Mouse (Mus musculus) frontal cortex, adult (tissue): ENCODE measurements around the gene Krt6a.
"Not testable (repeated sequence)": the region's sequence is repeated elsewhere in the genome, so short reads cannot be mapped to it uniquely, and the experiment has no call there.

ENCODE experiments used
- ATAC-seq: cut with Nextera tagmentation; 2 replicates; pipeline ENCODE4 v1.9.2; 2017; ENCODE audit warnings: mild to moderate bottlenecking, moderate library complexity, mixed read lengths; ENCODE audit not compliant: low TSS enrichment

The Krt6a gene

DNA sequence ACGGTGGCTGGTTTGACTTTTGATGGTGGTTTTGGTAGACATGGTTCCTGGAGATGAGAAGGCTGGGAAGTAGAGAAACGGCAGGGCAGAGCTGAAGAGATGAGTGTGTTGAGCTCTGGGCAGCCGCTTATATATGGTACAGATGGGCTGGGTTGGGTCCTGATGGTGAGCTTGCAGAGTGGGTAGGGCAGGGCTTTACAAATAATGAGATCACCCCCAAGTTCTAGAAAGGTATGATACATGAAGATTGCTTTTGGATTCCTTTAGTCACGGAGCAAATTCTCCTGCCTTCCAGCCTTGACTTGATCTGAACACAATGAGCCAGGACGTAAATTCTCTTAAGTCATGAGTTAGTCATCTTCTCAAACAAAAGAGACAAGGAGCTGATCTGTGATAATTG is at the start of gene Krt6a:
Gene Krt6a (minus strand): TSS at position 101 of the 400 bp plus-strand sequence.
- ATAC-seq = no peak

DNA sequence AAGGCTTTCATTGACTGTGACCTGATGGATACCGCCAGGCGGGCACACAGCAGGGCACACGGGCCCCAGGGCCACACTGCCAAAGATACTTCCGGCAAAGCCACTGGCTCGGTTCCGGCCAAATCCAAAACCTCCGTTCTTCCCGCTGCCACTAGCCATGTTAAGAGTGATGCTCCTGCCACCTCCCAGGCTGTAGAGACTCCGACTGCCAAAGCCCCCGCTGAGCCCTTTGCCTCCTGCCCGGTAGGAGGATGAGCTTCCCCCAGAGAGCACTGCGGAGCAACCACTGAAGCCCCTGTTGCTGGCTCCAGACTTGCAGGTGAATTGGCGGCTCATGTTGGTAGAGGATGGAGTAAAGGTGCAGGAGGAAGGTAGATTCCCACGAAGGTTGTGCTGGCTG is 48.6 kb upstream of the Krt6a start, which contains the start of gene Krt71:
Gene Krt71 (minus strand): TSS at position 399 of the 400 bp plus-strand sequence.
- no peak for ATAC-seq

DNA sequence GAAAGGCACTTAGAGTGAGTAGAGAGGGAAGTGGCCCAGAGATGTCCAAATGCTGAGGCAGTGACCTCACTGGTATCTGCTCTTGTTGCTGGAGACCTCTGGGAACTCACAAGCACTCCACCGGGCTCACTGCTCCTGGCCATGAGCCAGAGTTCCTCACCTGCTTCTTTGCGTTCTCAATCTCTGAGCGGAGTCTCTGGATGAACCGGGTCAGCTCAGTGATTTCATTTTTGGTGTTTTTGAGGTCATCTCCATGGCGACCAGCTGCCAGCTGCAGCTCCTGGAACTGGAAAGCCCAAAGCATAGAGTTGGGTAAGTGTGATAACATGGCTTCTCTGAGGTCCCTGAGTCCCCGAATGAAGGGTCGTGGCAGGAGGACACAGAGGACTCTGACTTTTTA is 43.7 kb upstream of the Krt6a start:
- ATAC-seq = no peak

DNA sequence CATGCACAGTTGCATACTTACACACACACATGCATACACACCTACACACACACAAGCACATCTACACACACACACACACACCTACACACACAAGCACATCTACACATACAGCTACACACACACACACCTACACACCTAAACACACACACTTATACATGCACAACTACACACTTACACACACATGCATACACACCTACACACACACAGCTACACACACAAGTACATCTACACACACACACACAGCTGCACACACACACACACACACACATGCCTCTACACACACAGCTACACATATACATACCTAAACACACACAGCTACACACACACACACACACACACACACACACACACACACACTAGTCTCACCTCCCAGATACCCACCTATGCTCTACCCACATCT is 36.5 kb upstream of the Krt6a start:
- no peak for ATAC-seq

DNA sequence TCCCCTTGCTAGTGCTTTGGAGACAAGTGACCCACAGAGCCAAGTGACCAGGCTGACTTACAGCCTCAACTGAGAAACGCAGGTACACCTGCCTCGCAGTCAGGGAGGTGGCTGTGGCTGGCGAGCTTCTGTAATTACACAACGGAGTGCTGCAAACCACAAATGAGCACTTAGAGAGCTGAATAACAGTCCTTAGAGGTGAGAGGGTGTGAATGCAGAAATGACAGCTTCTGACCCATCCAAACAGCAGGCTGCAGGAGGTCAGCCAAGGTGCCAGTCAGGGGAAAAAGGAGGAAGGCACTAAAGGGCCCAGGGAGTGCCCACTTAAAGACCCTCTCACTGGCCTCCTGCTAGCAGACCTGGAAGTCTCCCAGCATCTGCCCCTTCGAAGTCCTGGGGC is 30.6 kb upstream of the Krt6a start:
- ATAC-seq = no peak

DNA sequence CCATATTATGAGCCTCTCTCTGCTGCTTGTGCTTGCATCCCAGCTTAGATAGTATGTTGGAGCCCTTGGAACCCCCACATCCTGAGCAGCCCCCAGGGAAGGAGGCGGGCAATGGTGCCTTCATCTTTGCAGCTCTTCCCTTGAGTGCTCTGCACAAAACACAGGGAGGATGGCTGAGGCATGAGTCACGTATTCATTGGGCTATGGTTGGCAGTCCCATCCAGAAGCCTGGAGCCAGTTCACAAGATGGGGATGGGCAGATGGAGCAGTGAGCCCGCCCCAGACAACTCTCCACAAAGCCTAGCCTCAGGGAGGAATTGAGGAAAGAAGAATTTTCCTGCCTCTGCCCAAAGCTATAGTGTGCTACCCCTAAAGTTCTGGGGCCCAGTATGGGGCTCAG is 21.7 kb upstream of the Krt6a start:
- ATAC-seq = no peak

DNA sequence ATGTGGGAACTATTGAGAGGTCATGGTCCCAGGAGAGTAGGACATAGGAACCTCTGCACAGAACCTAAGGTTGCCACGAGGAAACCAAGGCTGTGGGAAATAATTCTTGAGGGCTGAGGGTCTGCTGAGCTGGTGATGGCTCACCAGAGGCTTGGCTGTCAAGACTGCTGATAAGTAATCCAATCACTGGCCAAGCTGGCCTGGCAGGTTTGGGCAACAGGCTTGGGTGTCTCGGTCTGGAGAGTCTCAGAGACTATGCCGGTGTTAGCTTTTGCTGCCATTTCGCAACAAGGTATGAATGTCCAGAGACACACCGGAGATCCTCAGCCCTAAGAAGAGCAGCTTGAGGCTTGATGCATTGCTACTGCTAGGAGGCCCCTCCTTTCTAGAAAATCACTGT is 20.2 kb upstream of the Krt6a start:
- ATAC-seq = no peak

DNA sequence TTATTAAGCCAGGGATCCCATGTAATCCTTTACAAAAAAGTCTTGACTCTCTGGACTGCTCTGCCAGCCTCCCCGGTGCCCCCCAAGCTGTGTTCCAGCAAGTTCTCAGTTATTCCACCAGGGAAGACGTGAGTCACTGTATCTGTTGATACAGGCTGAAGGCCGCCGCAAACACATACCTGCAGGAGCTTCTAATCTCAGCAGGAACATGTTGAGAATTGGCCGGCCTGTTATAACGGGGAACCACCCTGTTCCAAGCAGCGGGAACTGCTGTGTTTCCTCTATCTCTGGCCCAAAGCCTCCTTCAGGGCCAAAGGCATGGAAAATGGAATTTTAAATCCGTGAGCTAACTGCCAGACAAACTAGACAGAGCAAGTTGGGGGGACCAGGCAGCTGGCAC is 19.6 kb upstream of the Krt6a start:
- ATAC-seq = no peak

DNA sequence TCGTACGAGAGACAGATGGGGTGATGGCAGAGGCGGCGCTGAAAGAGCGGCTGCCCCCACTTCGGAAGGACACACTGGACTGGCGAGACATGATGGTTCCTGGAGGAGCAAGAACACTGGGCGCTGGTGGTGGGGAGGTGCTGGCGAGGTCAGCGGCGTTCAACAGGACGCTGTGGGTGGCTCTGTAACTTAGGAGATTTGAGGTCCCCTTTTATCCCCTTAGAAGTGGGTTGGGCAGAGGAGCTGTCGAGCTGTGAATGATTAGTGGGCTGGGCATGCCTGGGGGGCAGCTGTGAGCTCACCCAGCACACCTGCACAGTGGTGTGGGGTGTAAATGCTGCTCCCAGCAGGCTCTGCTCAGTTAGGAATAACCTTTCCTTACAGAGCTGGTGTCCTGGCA is 18.6 kb upstream of the Krt6a start, which contains the start of gene Krt5:
Gene Krt5 (minus strand): TSS at position 179 of the 400 bp plus-strand sequence.
- ATAC-seq = no peak

DNA sequence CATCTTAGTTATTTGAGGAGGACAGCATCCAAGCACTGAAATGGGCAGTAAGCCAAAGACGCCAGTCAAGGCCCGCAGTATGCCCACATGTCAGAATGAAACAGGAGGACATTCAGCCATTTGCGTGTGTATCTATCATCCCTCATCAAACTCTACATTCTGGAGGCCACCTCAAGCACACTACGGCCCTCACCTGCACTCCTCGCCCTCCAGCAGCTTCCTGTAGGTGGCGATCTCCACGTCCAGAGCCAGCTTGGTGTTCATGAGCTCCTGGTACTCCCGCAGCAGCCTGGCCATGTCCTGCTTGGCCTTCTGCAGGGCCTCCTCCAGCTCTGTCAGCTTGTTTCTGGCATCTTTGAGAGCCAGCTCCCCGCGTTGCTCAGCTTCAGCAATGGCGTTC is 14.6 kb upstream of the Krt6a start:
- no peak for ATAC-seq

DNA sequence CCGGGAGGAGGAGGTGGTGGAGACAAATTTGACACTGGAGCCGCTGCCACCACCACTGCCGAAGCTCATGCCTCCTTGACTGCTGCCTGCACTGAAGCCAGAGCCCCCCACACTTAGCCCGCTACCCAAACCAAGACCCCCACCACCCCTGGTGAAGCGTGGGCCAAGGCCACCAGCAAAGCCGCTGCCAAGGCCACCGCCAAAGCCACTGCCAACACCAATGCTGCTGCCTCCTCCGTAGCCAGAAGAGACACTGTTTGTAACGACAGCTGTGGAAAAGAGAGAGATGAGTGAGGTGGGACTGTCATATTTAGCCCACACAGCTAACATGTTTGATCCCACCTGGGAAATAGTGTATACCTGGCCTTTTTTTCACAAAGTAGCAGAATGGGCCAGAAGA is 13.3 kb upstream of the Krt6a start:
- no peak for ATAC-seq

DNA sequence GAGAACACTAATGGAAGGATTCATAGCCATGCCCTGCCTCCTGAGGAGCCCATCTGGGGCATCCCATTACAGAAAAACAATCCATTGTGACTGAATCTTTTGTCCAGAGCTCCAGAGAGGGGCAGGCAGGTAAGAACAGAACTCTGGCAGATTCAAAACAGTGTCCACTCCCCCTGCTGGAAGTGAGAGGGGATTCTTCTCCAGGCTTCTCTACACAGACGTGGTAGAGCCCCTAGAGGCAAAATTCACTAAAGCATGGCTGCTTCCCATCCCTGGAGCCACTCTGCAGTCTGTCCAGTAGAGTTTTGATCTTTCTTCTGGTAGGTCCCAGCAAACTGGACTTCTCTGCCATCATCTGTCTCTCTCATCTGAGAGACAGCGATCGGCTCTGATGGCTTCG is 10.0 kb upstream of the Krt6a start:
- ATAC-seq = no peak

DNA sequence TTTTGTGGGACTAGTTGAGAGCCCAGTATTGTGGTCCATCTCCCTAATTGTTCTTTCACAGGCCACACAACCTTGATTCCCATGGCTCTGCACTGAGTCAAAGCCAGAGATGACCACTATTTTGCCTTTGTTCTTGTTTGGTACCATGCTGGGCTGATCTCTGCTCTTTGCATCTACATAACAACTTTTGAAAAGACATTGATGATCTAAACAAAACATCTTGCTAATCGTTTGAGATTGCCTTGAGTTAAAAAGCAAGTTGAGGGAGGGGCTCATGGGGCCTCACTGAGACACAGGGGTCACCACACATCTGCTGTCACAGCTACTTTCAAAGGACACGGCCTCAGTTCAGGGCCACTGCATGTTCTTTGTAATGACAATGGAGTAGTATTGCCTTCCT is 8.3 kb upstream of the Krt6a start:
- no peak for ATAC-seq

DNA sequence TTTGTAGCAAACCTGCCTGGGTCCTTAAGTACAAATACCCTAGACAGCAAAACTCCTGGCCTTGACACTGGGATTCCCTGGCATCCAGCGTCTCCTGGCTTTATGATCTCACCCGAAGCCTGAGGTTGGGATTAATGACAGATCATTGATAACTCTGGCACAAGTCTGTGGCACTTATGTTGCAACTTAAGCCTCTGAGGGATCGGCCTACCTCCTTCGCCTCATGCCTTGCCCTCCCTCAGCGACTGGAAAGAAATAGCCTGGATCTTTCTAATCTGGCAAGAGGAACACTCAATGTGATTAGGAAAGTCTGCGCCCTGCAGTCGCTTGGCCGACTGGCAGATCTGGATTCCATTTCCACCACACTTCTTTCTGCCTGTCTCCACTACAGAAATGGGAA is 5.8 kb upstream of the Krt6a start:
- ATAC-seq = no peak

DNA sequence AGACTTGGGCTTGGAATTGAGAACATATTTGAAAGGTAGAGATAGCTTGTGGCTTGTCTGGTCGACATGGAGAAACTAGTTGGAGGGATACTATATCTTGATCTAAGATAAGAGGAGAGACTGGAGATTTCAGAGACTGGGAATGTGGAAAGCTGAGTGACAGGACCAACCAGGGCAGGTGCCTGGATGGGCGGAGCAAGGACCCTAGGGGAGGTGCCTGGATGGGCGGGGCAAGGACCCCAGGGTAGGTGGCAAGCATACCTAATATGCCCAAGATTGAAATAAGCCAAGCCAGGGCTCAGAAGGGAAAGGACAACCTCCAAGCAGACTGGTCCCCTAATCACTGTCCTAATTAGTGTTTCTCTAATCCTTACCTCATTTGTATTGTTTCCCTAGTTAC is 5.1 kb upstream of the Krt6a start:
- no peak for ATAC-seq

DNA sequence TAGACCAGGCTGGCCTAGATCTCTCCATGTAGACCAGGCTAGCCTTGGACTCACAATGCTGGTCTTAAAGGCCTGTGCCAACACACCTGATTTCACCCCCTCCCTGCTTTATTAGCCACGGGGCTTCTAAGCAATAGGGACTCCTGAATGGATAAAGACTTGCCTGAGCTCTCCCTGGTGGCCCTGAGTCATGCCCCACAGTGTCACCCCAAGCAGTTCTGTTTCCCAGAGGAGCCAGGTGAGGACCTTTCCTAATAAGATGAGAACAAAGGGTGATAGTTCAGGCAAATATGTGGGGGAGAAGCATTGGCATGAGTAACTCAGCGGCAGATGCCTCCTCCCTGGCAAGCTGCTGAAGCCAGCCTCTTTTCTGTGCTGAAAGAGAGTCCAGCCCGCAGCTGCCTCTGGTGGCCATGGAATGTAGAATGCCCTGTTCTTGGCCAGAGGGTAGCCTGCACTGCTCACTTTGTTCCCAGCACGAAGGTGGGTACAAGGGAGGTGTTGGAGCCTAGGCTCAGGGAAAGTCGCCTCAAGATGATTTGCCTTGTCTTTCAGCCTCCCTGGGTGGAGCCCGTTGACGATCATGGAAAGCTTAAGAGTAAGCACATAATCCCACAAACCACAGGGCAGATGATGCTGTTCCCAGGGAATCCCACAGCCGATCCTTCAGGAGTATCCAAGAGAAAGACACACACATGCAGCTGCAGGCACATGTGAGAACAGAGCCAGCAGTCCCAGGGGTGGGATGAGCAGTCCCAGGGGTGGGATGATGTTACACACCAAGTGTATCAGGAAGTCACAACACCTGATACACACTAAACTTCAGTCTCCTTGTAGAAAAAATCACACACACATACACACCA is 3.5 kb upstream of the Krt6a start:
- no peak for ATAC-seq

DNA sequence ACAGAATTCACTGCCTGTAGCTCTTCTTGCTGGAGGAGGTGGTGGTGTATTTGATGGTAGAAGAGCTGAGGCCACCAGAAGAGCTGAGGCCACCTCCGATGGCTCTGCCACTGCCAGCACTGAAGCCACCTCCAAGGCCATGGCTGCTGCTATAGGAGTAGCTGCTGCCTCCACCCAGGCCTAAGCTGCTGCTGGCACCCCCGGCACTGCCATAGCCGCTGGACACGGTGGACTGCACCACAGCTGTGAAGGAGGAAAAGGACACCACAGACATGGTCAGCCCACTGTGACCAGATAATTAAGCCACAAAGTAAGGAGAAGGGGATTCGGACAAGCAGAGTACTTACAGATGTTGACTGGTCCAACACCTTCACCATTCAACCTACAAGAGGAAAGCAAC is 3.6 kb downstream of the Krt6a start:
- ATAC-seq = not testable (repeated sequence)

DNA sequence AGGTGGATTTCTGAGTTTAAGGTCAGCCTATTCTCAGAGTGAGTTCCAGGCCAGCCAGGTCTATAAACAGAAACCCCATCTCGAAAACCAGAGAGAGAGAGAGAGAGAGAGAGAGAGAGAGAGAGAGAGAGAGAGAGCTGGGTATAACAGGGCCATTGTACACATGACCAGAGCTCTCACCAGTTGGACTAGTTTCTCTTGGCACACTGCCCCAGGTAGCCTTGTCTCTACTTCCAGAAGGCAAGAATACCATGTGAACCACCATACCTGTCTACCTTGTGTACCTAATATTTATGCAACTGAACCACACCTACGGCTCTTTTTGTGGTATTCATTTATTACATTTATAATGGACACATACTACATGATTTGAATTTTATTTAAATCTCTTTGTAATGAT is 5.9 kb downstream of the Krt6a start:
- ATAC-seq = no peak

DNA sequence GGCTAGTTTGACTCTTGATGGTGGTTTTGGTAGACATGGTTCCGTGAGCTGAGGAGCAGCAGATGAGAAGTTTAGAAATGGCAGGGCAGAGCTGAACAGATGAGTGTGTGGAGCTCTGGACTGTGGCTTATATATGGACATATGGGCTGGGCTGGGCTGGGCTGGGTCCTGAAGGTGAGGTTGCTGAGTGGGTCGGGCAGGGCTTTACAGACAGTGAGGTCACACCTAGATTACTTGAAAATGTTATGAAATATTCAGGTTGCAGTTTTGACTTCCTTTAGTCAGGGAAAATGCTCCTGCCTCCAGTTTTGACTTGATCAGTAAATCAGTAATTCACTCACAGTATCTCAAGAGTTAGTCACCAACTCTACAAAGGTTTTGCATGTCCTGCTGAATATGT is 13.9 kb downstream of the Krt6a start, which contains the start of gene Krt6b:
Gene Krt6b (minus strand): TSS at position 101 of the 400 bp plus-strand sequence.
- no peak for ATAC-seq

DNA sequence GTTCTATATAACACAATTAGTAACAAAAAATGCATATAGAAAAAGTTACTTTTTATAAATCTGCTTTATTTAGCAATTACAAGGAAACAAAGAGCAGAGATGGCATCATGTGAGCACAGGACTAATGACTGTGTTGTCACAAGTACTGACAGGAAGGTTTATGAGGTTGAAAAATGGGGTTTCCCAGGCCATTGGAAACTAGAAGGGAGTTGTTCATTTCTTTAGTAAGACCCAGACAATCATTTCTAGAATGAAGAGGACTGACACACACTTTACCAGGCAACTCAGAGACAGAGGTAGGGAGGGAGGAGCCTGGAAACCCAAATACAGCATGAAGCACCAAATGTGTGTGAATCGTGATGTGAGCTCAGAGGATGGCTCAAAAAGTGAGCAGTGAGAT is 18.1 kb downstream of the Krt6a start:
- no peak for ATAC-seq

DNA sequence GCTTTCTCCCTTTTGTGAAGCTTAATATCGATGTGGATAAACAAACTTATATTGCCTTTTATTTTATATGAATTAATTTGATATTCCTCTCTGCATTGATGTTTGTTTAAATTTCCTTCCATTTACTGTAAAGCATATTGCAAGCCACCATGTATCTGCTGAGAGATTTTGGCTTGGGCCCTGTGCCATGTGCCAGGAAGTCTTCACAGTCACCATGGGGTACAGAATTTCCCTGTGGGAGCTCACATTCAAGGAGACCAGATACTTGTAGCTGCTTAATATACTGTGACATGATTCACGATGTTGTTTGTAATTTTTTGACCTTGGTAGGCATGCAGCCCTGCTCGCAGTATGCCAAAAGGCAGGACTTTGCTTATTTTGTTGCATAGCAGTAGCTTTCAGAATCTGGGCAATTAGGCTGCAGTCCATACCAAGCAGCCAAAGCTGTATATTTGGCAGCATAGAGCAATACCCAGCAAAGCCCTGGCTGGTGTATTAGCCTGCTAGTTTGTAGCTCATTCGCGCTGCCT is 41.3 kb downstream of the Krt6a start:
- no peak for ATAC-seq

DNA sequence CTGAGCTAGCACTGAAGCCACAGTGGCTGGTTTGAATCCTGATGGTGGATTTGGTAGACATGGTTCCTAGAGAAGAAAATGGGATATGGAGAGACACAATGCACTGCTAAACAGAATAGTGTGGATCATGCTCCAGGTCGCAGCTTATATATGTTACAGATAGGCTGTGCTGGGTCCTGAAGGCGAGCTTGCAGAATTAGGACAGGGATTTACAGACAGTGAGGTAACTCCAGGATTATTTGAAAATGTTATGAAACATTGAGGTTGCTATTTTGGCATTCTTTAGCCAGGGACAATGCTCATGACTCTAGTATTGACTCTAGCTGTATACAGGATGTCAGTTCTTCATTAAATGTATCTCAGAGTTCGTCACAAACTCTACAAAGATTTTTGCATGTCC is 46.8 kb downstream of the Krt6a start, which contains the start of gene Gm5478:
Gene Gm5478 (minus strand): TSS at position 101 of the 400 bp plus-strand sequence.
- no peak for ATAC-seq
